Mouse (Mus musculus): ENCODE data around the gene Maml2.

DNA sequence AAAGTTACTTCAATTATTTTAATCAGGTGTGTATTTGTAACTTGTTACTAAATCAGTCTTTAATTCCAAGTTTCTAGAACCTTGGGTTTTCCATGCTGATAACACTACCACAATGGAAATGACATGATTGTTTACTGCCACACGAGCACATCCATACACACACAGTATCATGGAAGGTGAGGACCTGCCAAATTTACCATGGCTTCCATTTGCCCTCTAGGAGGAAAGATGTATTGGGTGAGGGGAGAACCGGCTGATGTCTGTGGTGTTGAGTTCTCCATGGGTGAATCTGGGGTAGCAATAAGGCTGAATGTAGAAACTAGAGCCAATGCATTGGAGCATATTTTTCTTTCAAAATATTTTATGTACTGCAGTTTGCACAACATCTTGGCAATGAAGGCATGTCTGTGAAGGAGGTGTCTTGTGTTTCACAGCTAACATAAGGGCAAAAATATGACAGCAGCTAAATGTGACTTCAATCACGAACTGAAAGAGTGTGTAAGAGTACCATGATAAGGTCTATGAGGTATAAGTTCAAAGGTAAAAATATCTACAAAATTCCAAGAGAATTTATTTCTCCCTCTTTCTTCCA is 396.0 kb downstream of the Maml2 start:
- TF ChIP-seq POLR2A (IDR thresholded peaks at IDR 0.05; ENCODE audit: insufficient read depth, low read depth, low read length): no peak
- no peak for TF ChIP-seq CTCF (IDR thresholded peaks at IDR 0.05; ENCODE audit: insufficient read depth, low read depth, low read length)
